Mouse (Mus musculus): Measurements from ENCODE around the gene Tc2n. TPM values are rescaled to one million over a fixed set of nuclear protein-coding genes. Genes with fewer than 3 reads are reported as not detected.
"Not testable (repeated sequence)": the region's sequence is repeated elsewhere in the genome, so short reads cannot be mapped to it uniquely, and the experiment has no call there.

Tc2n gene
- 0.94 TPM in 1 of 2 replicates, not detected in the other for total RNA-seq (2017)

DNA sequence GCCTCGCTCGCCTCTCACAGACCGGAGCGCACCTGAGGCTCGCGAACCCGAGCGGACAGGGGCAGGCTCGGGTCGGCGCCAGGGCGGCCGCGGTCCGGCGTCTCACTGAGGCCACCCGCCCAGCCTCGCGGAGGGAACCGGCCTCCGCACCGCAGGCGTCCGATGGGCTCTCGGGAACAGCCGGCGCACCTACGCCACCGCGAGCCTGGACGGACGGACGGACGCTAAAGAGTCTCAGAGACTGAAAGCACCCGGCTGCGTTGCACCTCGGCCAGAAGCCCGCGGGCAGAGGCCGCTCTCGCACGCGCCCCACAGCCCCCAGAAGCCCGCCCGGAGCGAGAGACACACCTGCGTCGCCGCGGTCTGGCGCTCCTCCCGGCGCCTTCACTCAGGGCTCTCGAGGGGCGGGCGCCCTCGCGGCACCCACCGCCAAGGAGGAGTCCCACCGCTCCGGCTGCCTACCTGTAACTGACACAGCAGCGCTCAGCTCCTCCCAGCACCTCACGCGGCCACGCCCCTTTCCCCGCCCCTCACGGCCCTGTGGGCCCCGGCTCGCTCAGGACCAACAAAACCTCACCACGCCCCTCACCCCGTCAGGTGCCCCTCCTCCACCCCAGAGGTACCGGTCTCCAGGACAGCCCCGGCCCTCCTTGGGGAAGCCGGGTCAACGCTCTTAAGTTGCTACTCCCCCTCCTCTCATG, at the start of gene Tc2n:
TSS of gene Tc2n (minus strand) at position 470 of the 701 bp plus-strand sequence.
- ATAC-seq (replicated peaks in 1 of 2; ENCODE audit: insufficient read depth in 1 of 2, low FRiP score in 2 of 2, low TSS enrichment in 1 of 2, low read depth in 1 of 2, poor library complexity in 2 of 2, severe bottlenecking in 2 of 2): peak; percentile 92 to 95

DNA sequence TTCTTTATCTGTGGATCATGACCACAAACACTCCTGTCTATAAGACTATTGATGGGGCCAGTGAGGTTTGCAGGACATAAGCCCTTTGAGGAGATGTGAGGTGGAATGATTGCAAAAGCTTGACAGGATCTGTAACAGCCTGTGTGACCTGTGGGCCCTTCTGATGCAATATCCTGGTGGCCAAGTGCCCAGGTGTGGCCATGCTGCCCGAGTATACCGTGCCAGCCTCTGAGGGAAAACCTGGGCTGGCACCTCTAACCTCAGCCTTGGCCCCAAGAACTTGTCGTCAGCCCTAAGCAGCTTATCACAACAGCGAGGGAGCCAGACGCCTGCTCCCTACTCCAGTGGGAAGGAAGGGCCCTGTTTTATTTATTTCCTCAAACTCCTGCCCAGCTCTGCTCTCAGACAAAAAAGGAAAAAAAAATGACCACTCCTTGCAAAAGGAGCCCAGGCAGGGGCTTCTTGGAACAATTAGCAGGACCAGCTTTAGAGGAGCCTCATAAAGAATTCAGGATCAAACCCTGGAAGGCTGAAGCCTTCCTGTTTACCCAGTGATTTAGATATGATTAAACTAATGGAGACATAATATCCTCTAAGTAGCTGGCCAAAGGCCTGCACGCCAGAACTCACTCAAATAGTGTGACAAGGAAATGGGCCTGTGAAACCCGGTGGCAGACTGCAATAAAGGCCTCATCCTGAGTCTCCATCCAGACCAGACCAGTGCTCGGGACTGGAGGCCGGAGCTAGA, 49.2 kb upstream of the Tc2n start:
- peak; percentile 32 to 34 for ATAC-seq (replicated peaks in 1 of 2; ENCODE audit: insufficient read depth in 1 of 2, low FRiP score in 2 of 2, low TSS enrichment in 1 of 2, low read depth in 1 of 2, poor library complexity in 2 of 2, severe bottlenecking in 2 of 2)

DNA sequence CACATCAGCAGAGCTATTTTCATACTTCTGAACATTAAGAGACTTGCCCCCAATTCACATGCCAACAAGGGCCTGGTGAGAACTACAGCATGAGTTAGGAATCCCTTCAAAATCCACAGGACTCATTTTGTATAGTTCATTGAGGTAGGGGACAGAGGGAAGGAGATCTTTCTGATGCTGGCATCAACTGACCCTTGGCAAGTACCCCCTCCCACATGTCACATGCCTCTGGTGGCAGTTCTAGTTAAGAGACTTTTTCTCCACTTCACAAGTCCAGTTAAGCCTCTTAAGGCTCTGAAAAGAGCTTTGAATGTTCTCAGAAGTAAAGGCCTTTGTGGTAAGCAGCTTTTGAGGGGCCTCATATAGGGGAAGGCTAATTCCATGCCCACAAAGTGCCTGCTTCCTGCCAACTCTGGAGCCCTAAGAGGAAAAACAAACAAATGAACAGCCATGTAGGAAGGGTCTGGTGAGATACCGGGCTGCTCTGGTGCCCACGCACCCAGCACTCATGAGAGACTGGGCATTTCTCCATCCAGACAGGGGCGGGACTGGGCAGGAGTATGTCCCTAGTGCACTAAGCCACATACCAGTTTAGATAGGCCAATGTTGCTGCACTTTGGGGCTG, 48.0 kb upstream of the Tc2n start:
- ATAC-seq (replicated peaks in 1 of 2; ENCODE audit: insufficient read depth in 1 of 2, low FRiP score in 2 of 2, low TSS enrichment in 1 of 2, low read depth in 1 of 2, poor library complexity in 2 of 2, severe bottlenecking in 2 of 2): peak; percentile 75 to 86

DNA sequence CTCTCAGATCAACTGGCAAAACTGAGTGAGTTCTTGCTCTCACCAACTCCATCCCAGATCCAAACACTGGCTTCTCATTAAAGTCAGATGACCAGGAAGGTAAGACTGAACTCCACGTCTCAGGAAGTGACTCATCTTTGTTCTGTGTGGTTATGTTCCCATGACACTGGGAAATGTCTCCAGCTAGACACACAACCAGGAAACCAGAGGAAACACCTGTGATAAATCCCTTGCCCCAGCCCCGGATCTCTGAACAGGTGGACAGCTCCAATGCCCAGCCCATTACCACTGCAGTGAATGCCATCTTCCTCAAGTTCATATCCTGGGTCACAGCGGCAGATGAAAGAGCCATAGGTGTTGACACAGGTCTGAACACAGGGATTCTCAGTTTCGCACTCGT, 46.5 kb upstream of the Tc2n start:
- no peak for ATAC-seq (replicated peaks in 1 of 2; ENCODE audit: insufficient read depth in 1 of 2, low FRiP score in 2 of 2, low TSS enrichment in 1 of 2, low read depth in 1 of 2, poor library complexity in 2 of 2, severe bottlenecking in 2 of 2)

DNA sequence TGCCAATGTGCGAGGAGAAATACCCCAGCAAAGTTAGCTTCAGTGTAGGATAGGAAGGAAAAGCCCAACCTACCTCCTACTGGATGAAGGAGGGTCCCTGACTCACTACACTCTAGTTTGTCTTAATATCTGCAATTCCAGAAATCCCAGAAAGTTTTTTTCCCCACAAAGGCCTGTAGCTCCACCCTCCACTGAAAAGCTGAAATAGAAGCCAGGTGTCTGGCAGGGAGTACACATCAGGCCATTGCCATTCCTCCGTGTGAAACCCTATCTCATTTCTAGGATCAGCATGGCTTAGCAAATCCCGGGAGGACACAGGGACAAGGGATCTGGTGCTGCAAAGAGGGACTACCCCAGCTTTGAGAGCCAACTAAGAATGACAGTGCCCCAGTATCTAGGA, 44.7 kb upstream of the Tc2n start:
- ATAC-seq (replicated peaks in 1 of 2; ENCODE audit: insufficient read depth in 1 of 2, low FRiP score in 2 of 2, low TSS enrichment in 1 of 2, low read depth in 1 of 2, poor library complexity in 2 of 2, severe bottlenecking in 2 of 2): no peak

DNA sequence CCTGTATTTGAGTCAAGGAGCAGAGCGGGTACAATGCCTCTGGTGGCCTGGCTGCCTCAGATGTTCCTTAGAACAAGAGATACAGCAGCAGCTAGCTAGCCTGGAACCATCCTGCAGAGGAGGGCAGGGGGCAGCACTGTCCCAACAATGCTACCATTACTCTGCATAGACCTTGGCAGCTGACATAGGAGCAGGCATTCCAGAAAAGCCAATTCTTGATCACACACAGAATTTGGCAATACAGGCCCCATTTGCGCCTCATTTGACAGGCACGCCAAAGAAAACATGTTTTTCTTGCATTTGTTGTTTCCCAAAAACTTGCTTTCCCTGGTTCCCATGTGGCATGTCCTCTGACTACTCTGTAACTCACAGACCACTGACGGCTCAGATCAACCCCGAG, 43.7 kb upstream of the Tc2n start:
- no peak for ATAC-seq (replicated peaks in 1 of 2; ENCODE audit: insufficient read depth in 1 of 2, low FRiP score in 2 of 2, low TSS enrichment in 1 of 2, low read depth in 1 of 2, poor library complexity in 2 of 2, severe bottlenecking in 2 of 2)

DNA sequence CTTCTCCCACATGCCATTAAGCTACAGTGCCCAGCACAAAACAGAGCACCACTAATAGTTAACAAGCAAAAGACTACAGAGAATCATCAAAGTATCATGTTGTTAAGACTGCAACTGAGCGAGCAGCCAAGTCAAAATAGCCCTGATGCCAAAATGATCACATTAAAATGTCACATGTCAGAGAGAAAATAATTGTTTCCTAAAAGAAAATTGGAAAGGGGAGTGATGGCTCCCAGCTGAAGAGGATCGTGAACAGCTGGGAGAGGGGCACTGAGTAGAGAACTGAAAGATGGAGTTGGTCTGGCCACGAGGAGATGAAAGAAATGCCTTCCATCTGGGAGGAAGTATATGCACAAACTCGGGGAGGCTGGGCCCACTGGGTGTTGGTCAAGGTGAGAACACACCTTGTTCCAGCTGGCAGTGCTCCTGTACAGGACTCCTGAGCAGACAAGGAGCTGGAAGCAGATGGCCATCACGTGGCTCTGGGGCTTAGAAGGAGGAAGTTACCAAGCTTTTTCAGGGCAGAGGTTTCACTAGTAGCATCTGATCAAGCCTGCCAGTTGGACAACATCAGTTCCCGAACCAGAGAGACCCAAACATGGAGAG, 41.2 kb upstream of the Tc2n start:
- 0 out of 4 replicates have a peak, but pooled peaks of 1 of the 2 experiments have one; percentile 12 for ATAC-seq (replicated peaks in 1 of 2; ENCODE audit: insufficient read depth in 1 of 2, low FRiP score in 2 of 2, low TSS enrichment in 1 of 2, low read depth in 1 of 2, poor library complexity in 2 of 2, severe bottlenecking in 2 of 2)

DNA sequence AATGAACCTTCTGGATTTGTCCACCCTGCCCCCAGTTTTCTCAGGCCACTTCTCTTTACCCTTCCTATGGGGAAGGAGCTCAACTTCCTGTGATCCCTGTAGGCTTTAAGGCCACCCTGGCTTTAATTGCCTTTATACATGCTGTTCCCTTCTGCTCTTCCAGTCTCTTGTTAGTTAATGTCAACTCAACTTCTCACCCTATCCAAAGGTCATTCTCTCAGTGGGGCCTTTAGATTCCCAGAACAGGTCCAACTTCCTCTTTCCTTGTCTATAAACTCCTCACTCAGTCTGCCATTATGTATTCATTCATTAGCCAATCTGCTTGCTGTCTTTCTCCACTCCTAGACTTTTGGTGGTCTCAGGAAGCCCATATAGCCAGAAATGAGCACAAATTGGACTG, 40.4 kb upstream of the Tc2n start:
- ATAC-seq (replicated peaks in 1 of 2; ENCODE audit: insufficient read depth in 1 of 2, low FRiP score in 2 of 2, low TSS enrichment in 1 of 2, low read depth in 1 of 2, poor library complexity in 2 of 2, severe bottlenecking in 2 of 2): no peak

DNA sequence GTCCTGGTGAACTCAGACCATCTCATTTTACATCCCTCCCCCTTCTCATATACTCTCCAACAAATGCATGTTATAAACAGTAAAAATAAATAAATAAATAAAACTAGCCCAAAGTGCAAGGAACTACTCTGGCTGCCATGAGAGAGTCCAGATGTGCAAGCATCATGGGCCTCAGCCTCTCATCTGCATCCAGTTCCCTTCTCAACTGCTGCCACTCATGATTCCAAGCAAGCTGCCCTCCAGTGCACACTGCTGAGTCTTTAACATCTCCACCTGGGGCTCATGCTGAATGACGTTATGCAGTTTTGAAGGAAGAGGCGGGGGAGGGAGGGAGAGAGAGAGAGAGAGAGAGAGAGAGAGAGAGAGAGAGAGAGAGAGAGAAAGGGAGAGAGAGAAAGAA, 24.1 kb upstream of the Tc2n start:
- ATAC-seq (replicated peaks in 1 of 2; ENCODE audit: insufficient read depth in 1 of 2, low FRiP score in 2 of 2, low TSS enrichment in 1 of 2, low read depth in 1 of 2, poor library complexity in 2 of 2, severe bottlenecking in 2 of 2): no peak

DNA sequence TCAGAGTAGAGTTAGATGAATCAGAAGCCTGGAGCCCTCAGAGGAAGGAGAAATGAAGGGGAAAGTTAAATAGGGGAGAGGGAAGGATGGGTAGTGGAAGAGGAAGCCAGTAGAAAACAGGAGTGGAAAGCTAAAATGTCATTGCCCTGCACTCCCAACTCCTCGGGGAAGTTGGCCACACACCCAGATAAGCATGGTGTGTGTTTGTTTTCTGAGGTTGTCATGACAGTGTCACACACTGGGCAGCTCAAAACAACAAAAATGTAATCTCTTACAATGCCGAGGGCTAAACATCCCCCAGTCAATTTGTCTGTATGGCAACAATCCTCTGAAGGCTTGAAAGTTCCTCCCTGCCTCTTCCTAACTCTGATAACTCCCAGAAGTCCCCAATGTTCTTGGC, 22.2 kb upstream of the Tc2n start:
- peak in 1 of 2 experiments; percentile 17; a peak in 1 of 4 replicates for ATAC-seq (replicated peaks in 1 of 2; ENCODE audit: insufficient read depth in 1 of 2, low FRiP score in 2 of 2, low TSS enrichment in 1 of 2, low read depth in 1 of 2, poor library complexity in 2 of 2, severe bottlenecking in 2 of 2)

DNA sequence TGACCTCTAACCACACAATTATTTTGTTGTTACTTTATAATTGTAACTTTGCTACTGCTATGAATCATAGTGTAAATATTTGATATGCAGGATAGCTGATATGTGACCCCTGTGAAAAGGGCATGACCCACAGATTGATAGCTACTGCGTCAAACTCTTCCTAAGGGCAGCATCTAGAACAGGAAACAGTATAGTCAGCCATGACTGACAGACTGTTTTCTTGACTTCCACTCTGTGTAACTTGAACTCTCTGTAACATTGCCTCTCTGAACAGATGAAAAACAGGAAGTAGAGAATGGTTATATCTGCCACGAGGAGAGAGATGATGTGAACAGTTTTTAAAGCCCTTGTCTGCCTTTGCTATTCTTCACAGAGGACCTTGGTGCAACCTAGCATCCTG, 21.7 kb upstream of the Tc2n start:
- ATAC-seq (replicated peaks in 1 of 2; ENCODE audit: insufficient read depth in 1 of 2, low FRiP score in 2 of 2, low TSS enrichment in 1 of 2, low read depth in 1 of 2, poor library complexity in 2 of 2, severe bottlenecking in 2 of 2): peak; percentile 62 to 81

DNA sequence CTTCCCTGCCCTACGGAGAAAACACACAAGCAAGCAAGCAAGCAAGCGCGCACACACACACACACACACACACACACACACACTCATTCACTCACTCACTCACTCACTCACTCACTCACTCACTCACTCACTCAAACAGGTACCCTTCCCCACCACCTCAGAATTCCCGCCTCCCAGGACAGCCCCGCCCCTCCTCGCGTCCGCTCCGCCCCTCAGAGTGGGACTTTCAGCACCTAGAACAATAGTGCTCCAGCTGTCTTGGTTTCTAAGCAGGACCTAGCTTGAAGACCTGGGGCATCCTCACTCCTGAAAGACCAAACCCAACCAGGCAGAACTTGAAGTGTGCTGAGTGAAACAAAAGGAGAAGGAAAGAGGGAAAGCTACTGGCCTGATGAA, 430 bp upstream of the Tc2n start:
- ATAC-seq (replicated peaks in 1 of 2; ENCODE audit: insufficient read depth in 1 of 2, low FRiP score in 2 of 2, low TSS enrichment in 1 of 2, low read depth in 1 of 2, poor library complexity in 2 of 2, severe bottlenecking in 2 of 2): peak; percentile 47 to 61

DNA sequence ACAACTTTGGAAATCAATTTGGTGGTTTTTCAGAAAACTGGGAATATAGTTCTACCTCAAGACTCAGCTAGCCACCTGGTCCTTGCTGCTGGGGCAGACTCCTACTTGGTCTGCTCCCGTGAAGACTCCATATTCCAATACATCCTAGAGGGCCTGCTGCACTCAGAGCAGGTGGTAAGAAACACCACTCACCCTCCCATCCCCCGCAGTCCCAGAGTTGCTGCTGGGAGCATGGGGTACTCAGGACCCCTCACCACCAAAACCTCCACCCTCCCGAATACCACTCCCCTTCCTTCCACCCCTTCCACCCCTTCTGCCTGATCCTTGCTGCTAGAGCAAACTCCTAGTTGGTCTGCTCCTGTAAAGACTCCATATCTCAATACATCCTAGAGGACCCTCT, 19.1 kb downstream of the Tc2n start:
- no peak for ATAC-seq (replicated peaks in 1 of 2; ENCODE audit: insufficient read depth in 1 of 2, low FRiP score in 2 of 2, low TSS enrichment in 1 of 2, low read depth in 1 of 2, poor library complexity in 2 of 2, severe bottlenecking in 2 of 2)

DNA sequence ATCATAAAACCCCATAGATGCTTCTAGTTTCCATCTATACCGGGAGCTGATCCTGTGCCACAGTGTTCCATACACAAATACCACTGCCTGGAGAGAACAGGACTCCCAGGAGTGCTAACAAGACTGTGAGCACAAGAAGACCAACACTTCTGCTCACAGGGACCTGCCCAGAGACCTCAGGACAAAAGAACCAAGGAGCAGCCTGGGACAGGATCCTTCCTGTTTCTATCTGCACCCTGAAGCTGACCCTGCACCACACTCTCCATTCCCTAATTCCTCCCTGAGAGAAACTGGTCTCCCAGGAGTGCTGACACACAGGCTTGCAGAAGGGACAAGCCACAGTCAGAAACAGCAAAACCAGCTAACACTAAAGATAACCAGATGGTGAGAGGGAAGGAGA, 21.8 kb downstream of the Tc2n start:
- ATAC-seq (replicated peaks in 1 of 2; ENCODE audit: insufficient read depth in 1 of 2, low FRiP score in 2 of 2, low TSS enrichment in 1 of 2, low read depth in 1 of 2, poor library complexity in 2 of 2, severe bottlenecking in 2 of 2): no peak

DNA sequence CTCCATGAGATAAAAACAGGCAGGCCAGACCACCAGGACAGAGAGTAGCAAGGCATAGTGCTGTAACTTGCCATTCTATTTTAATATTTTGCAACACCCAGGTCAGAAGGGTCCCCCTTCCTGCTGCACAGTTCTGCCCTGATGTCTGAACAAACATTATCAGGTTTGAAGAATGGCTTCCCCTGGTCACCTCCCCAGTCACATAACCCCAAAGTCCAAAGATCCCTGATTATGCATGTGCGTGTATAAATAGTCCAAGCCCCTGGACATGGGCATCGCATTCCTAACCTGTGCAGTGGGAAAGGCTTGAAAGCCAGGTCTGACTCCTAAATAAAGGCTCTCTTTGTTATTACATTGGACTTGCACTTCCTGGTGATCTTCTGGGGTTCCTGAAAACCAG, 37.8 kb downstream of the Tc2n start:
- ATAC-seq (replicated peaks in 1 of 2; ENCODE audit: insufficient read depth in 1 of 2, low FRiP score in 2 of 2, low TSS enrichment in 1 of 2, low read depth in 1 of 2, poor library complexity in 2 of 2, severe bottlenecking in 2 of 2): no peak

DNA sequence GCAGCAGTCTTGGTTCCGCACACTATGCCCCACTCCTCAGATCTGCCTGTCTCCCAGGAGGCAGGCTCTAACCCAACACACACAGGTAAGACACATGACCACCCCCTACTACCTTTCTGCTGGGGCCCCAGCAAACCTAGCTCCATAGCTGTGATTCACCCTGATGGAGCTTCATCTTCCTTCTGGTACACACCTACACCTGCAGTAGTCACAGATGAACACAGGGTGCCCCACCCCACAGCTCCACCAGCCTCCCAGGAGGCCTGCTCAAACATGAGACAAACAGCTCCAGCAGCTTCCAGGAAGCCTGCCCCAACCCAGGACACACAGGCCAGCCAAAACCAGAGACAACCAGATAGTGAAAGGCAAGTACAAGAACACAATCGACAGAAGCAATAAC, 50.8 kb downstream of the Tc2n start:
- ATAC-seq (replicated peaks in 1 of 2; ENCODE audit: insufficient read depth in 1 of 2, low FRiP score in 2 of 2, low TSS enrichment in 1 of 2, low read depth in 1 of 2, poor library complexity in 2 of 2, severe bottlenecking in 2 of 2): no peak

DNA sequence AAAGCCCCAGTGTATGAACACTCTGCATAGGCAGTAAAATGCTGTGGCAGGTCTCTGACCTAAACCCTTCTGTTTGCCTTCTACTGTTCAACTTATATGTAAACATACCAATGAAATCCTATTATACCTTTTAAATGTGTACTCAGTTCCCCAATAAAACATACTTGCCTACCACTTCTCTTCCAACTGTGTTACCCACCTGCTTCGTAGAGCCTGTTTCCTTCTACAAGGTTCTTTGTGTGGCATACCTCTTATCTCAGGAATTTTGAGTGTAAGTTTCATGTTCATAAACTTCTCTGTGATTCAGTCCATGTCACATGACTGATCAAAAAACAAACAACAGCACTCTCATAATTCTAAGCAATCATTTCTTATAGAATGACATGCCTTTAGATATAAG, 85.2 kb downstream of the Tc2n start:
- no peak for ATAC-seq (replicated peaks in 1 of 2; ENCODE audit: insufficient read depth in 1 of 2, low FRiP score in 2 of 2, low TSS enrichment in 1 of 2, low read depth in 1 of 2, poor library complexity in 2 of 2, severe bottlenecking in 2 of 2)

DNA sequence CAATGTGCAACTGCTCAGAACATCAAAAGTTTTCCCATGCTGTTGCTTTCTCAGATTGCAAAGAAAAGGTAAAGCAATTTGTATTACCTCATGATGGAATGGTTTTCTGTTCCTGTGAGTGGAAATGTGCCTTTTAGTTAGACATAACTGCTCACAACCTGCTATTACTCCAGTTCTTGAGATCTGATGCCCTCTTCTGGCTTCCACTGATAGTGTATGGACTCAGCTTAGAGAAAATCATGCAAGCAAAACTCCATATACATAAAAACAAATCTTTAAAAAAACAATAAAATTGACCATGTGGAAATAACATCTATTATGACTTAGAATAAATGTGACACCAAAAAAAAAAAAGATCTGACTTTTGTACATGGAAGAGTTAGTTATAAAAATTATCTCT, 111.7 kb downstream of the Tc2n start:
- ATAC-seq (replicated peaks in 1 of 2; ENCODE audit: insufficient read depth in 1 of 2, low FRiP score in 2 of 2, low TSS enrichment in 1 of 2, low read depth in 1 of 2, poor library complexity in 2 of 2, severe bottlenecking in 2 of 2): not testable (repeated sequence)
